Comparison of ENCODE assay signal across 7 mouse cellular contexts in genomic region chr1:191395871-191396433, GRCm38 (mm10). TPM values are rescaled to one million over a fixed set of nuclear protein-coding genes. Genes with fewer than 3 reads are reported as not detected.
A peak's percentile ranks its signal among the peaks of the same experiment; 100 is the strongest.
DNase-seq lines count a peak whose midpoint lies in the region; ATAC-seq and TF ChIP-seq lines count a peak whose summit lies in the region.

No protein-coding gene starts in this region.

- no peaks in the 10 kb centered on the region for H3K27me3 ChIP-seq in MEL (ENCODE audit: control insufficient read depth in 1 of 2, insufficient read depth in 2 of 2, low read length in 2 of 2)
- H3K27me3 ChIP-seq in forebrain, embryonic 15.5 days: no peaks in the 10 kb centered on the region
- no peaks in the 10 kb centered on the region for H3K27me3 ChIP-seq in hindbrain, embryonic 15.5 days
- H3K27me3 ChIP-seq in limb, embryonic 12.5 days: no peaks in the 10 kb centered on the region
- H3K27me3 ChIP-seq in midbrain, embryonic 15.5 days (replicated peaks): peaks cover 8% of the 10 kb centered on the region
- no peaks in the 10 kb centered on the region for H3K27me3 ChIP-seq in stomach, embryonic 16.5 days (ENCODE audit: control insufficient read depth, insufficient read depth, low read length)

- H3K36me3 ChIP-seq in MEL (ENCODE audit: control insufficient read depth in 1 of 2, insufficient read depth in 2 of 2, low read length in 2 of 2): peaks cover 0 to 20% of the 10 kb centered on the region in 2 experiments; a peak in 2 of 4 replicates
- H3K36me3 ChIP-seq in forebrain, embryonic 15.5 days: no peaks in the 10 kb centered on the region
- no peaks in the 10 kb centered on the region for H3K36me3 ChIP-seq in hindbrain, embryonic 15.5 days
- no peaks in the 10 kb centered on the region for H3K36me3 ChIP-seq in limb, embryonic 12.5 days
- H3K36me3 ChIP-seq in midbrain, embryonic 15.5 days (replicated peaks): no peaks in the 10 kb centered on the region
- H3K36me3 ChIP-seq in stomach, embryonic 16.5 days (ENCODE audit: control insufficient read depth, insufficient read depth, low read length): no peaks in the 10 kb centered on the region

- WGBS in bone marrow, adult 2 months: 1% methylated on average over 43 of the region's 43 CpGs
- under 1% methylated on average over 36 of the region's 43 CpGs for WGBS in forebrain, embryonic 15.5 days
- WGBS in hindbrain, embryonic 15.5 days: under 1% methylated on average over 32 of the region's 43 CpGs
- under 1% methylated on average over 43 of the region's 43 CpGs for WGBS in limb, embryonic 12.5 days
- under 1% methylated on average over 42 of the region's 43 CpGs for WGBS in midbrain, embryonic 15.5 days
- under 1% methylated on average over 43 of the region's 43 CpGs for WGBS in stomach, embryonic 16.5 days

- H3K27ac ChIP-seq in MEL (ENCODE audit: control insufficient read depth, low read depth, low read length): peak overlapping the region; percentile 39; the same call in 1 of the 2 replicates
- H3K27ac ChIP-seq in bone marrow, adult 2 months (ENCODE audit: control insufficient read depth, insufficient read depth, low read depth, low read length, poor library complexity): peak overlapping the region; percentile 99
- H3K27ac ChIP-seq in forebrain, embryonic 15.5 days (replicated peaks): peak overlapping the region; percentile 89
- peak overlapping the region; percentile 96 for H3K27ac ChIP-seq in hindbrain, embryonic 15.5 days (replicated peaks)
- H3K27ac ChIP-seq in limb, embryonic 12.5 days: peak overlapping the region; percentile 91
- peak overlapping the region; percentile 83 for H3K27ac ChIP-seq in midbrain, embryonic 15.5 days
- H3K27ac ChIP-seq in stomach, embryonic 16.5 days (ENCODE audit: low read length): peak overlapping the region; percentile 98

- peaks cover 40% of the 10 kb centered on the region for H3K79me2 ChIP-seq in MEL (ENCODE audit: control insufficient read depth, insufficient read depth, low read length, poor library complexity)

- H3K4me3 ChIP-seq in MEL (ENCODE audit: control insufficient read depth in 1 of 2, insufficient read depth in 1 of 2, low read depth in 2 of 2, low read length in 2 of 2): peak overlapping the region; percentile 95 to 100
- H3K4me3 ChIP-seq in bone marrow, adult 2 months (replicated peaks; ENCODE audit: control insufficient read depth, low read depth, low read length): peak overlapping the region; percentile 69
- H3K4me3 ChIP-seq in forebrain, embryonic 15.5 days: peak overlapping the region; percentile 73
- peak overlapping the region; percentile 60 for H3K4me3 ChIP-seq in hindbrain, embryonic 15.5 days
- H3K4me3 ChIP-seq in limb, embryonic 12.5 days (replicated peaks): peak overlapping the region; percentile 75
- H3K4me3 ChIP-seq in midbrain, embryonic 15.5 days: peak overlapping the region; percentile 76
- H3K4me3 ChIP-seq in stomach, embryonic 16.5 days (replicated peaks; ENCODE audit: low read length): peak overlapping the region; percentile 93

- ATAC-seq in forebrain, embryonic 15.5 days (replicated peaks): no peak
- ATAC-seq in hindbrain, embryonic 15.5 days (ENCODE audit: low FRiP score, low read depth): no peak
- no peak for ATAC-seq in limb, embryonic 12.5 days (ENCODE audit: insufficient number of reproducible peaks, insufficient read depth, low FRiP score, low TSS enrichment, low read depth)
- no peak for ATAC-seq in midbrain, embryonic 15.5 days (replicated peaks)
- no peak for ATAC-seq in stomach, embryonic 16.5 days (ENCODE audit: insufficient read depth, low FRiP score)

- peaks cover 0 to 6% of the 10 kb centered on the region in 2 experiments; a peak in 2 of 4 replicates for H3K4me1 ChIP-seq in MEL (ENCODE audit: control insufficient read depth in 1 of 2, insufficient read depth in 2 of 2, low read length in 2 of 2)
- no peaks in the 10 kb centered on the region; the same call in 1 of the 2 replicates for H3K4me1 ChIP-seq in bone marrow, adult 2 months (ENCODE audit: control insufficient read depth, insufficient read depth, low read length)
- peaks cover 21% of the 10 kb centered on the region for H3K4me1 ChIP-seq in forebrain, embryonic 15.5 days
- H3K4me1 ChIP-seq in hindbrain, embryonic 15.5 days (replicated peaks): peaks cover 4% of the 10 kb centered on the region
- peaks cover 15% of the 10 kb centered on the region for H3K4me1 ChIP-seq in limb, embryonic 12.5 days (replicated peaks)
- peaks cover 8% of the 10 kb centered on the region; the same call in 1 of the 2 replicates for H3K4me1 ChIP-seq in midbrain, embryonic 15.5 days
- peaks cover 13% of the 10 kb centered on the region for H3K4me1 ChIP-seq in stomach, embryonic 16.5 days (ENCODE audit: control insufficient read depth, insufficient read depth, low read length)

- TF ChIP-seq POLR2A in MEL (IDR thresholded peaks at IDR 0.05; ENCODE audit: control insufficient read depth in 1 of 2, insufficient read depth in 1 of 2, low read depth in 1 of 2, low read length in 2 of 2, poor library complexity in 1 of 2): no peak
- TF ChIP-seq POLR2A in bone marrow, adult 2 months (IDR thresholded peaks at IDR 0.05; ENCODE audit: borderline replicate concordance, control insufficient read depth, low read depth, low read length): peak; percentile 49; the same call in 1 of the 2 replicates

- peak; percentile 71 for DNase-seq in MEL (ENCODE audit: low read depth, low spot score)

- TF ChIP-seq CTCF in MEL (IDR thresholded peaks at IDR 0.05 in 2 of 3, conservative IDR thresholded peaks at IDR 0.05 in 1 of 3; ENCODE audit: control insufficient read depth in 1 of 3, insufficient read depth in 1 of 3, low read depth in 2 of 3, low read length in 3 of 3, poor library complexity in 1 of 3, severe bottlenecking in 1 of 3): no peak
- no peak for TF ChIP-seq CTCF in bone marrow, adult 2 months (IDR thresholded peaks at IDR 0.05; ENCODE audit: control insufficient read depth, insufficient read depth, low read length)

- TF ChIP-seq EP300 in MEL (IDR thresholded peaks at IDR 0.05; ENCODE audit: low read depth in 1 of 2, low read length in 2 of 2): no peak

- TF ChIP-seq RAD21 in MEL (IDR thresholded peaks at IDR 0.05; ENCODE audit: low read depth, low read length): no peak

- peak overlapping the region; percentile 56 for H3K4me2 ChIP-seq in forebrain, embryonic 15.5 days (replicated peaks)
- H3K4me2 ChIP-seq in hindbrain, embryonic 15.5 days: peak overlapping the region; percentile 63
- peak overlapping the region; percentile 71 for H3K4me2 ChIP-seq in limb, embryonic 12.5 days
- H3K4me2 ChIP-seq in midbrain, embryonic 15.5 days: peak overlapping the region; percentile 63
- peak overlapping the region; percentile 62 for H3K4me2 ChIP-seq in stomach, embryonic 16.5 days (ENCODE audit: low read depth, low read length)

- H3K9me3 ChIP-seq in MEL (replicated peaks; ENCODE audit: insufficient read depth, low read length): no peaks in the 10 kb centered on the region
- H3K9me3 ChIP-seq in forebrain, embryonic 15.5 days: no peaks in the 10 kb centered on the region
- no peaks in the 10 kb centered on the region for H3K9me3 ChIP-seq in hindbrain, embryonic 15.5 days
- no peaks in the 10 kb centered on the region for H3K9me3 ChIP-seq in limb, embryonic 12.5 days
- no peaks in the 10 kb centered on the region for H3K9me3 ChIP-seq in midbrain, embryonic 15.5 days
- H3K9me3 ChIP-seq in stomach, embryonic 16.5 days (replicated peaks; ENCODE audit: control insufficient read depth, low read length): no peaks in the 10 kb centered on the region

- H3K9ac ChIP-seq in MEL (ENCODE audit: control insufficient read depth, low read depth, low read length, poor library complexity, severe bottlenecking): peak overlapping the region; percentile 99
- H3K9ac ChIP-seq in forebrain, embryonic 15.5 days (replicated peaks): peak overlapping the region; percentile 52
- peak overlapping the region; percentile 51 for H3K9ac ChIP-seq in hindbrain, embryonic 15.5 days
- peak overlapping the region; percentile 91 for H3K9ac ChIP-seq in limb, embryonic 12.5 days (replicated peaks)
- H3K9ac ChIP-seq in midbrain, embryonic 15.5 days: peak overlapping the region; percentile 54
- H3K9ac ChIP-seq in stomach, embryonic 16.5 days (ENCODE audit: low read length): peak overlapping the region; percentile 97

TF ChIP-seq in MEL, 35 proteins besides CTCF, POLR2A, EP300 and RAD21:
- TF ChIP-seq USF1 (IDR thresholded peaks at IDR 0.05; ENCODE audit: low read depth, low read length) (no peak), CHD1 (IDR thresholded peaks at IDR 0.05; ENCODE audit: low read depth, low read length) (no peak), HCFC1 (IDR thresholded peaks at IDR 0.05; ENCODE audit: low read depth, low read length) (0 out of 2 replicates have a peak, but pooled peaks have one; percentile 14), MEF2A (IDR thresholded peaks at IDR 0.05; ENCODE audit: extremely low read depth, insufficient replicate concordance, low read depth, low read length, poor library complexity, severe bottlenecking) (no peak), ETS1 (IDR thresholded peaks at IDR 0.05; ENCODE audit: low read depth, low read length) (0 out of 2 replicates have a peak, but pooled peaks have one; percentile 12), ELF1 (IDR thresholded peaks at IDR 0.05; ENCODE audit: low read depth, low read length) (0 out of 2 replicates have a peak, but pooled peaks have one; percentile 58), CHD2 (IDR thresholded peaks at IDR 0.05; ENCODE audit: low read length) (no peak)

RNA-seq across cellular contexts. Expression of gene Ppp2r5a, which starts 7.1 kb away (rescaled TPM):
- total RNA-seq in MEL (2012; rRNA removed): 46.6 and 55.7 TPM in 2 replicates
- polyA plus RNA-seq in MEL (2012; ENCODE audit: insufficient read depth in 1 of 2, insufficient read length in 2 of 2, low read depth in 1 of 2, low replicate concordance in 2 of 2, missing spikeins in 1 of 2): 10 to 100 TPM in 1 of 2 experiments, not detected in 1; 48.6 TPM
- polyA plus RNA-seq in bone marrow, adult 2 months (2011; ENCODE audit: insufficient read depth, insufficient read length, low replicate concordance, missing spikeins): 71.0 and 96.6 TPM in 2 replicates
- polyA plus RNA-seq in forebrain, embryonic 15.5 days (2015; fragmentation: Nextera tagmentation; extraction: Ambion mirVana): 10.5 and 10.6 TPM in 2 replicates
- 9.6 and 9.9 TPM in 2 replicates for polyA plus RNA-seq in hindbrain, embryonic 15.5 days (2015; fragmentation: Nextera tagmentation; extraction: Ambion mirVana)
- polyA plus RNA-seq in limb, embryonic 12.5 days (2016; fragmentation: Nextera tagmentation; extraction: Ambion mirVana): 11.7 and 18.7 TPM in 2 replicates
- polyA plus RNA-seq in midbrain, embryonic 15.5 days (2015; fragmentation: Nextera tagmentation; extraction: Ambion mirVana): 8.3 and 9.4 TPM in 2 replicates
- 13.9 and 14.7 TPM in 2 replicates for polyA plus RNA-seq in stomach, embryonic 16.5 days (2015; fragmentation: Nextera tagmentation; extraction: Ambion mirVana)

Comparison
In these comparisons a context has a peak if more than half of its experiments do, and no peak if none do; other contexts are left out.
1. H3K27ac ChIP-seq: peak in every context shown above with its lines; median percentile 99 in bone marrow, adult 2 months; 98 in stomach, embryonic 16.5 days; 96 in hindbrain, embryonic 15.5 days; 91 in limb, embryonic 12.5 days; 89 in forebrain, embryonic 15.5 days; 83 in midbrain, embryonic 15.5 days; 39 in MEL.